Mouse (Mus musculus) limb, embryonic 13.5 days (tissue): ENCODE data around the gene Pik3r2. TPM values are rescaled to one million over a fixed set of nuclear protein-coding genes. Genes with fewer than 3 reads are reported as not detected.

Experiments used
- ATAC-seq: fragments of 200-750 bp; cut with Nextera tagmentation; 2 replicates; pipeline ENCODE4 v1.8.0; 2017; ENCODE audit warnings: low read depth, moderate number of reproducible peaks, moderate TSS enrichment; ENCODE audit not compliant: low FRiP score
- H3K27ac ChIP-seq: fragments of 300-500 bp; sonication (generic); 2 replicates; pipeline ENCODE4 v1.5.1; 2015; ENCODE audit warnings: inconsistent platforms, mild to moderate bottlenecking, moderate library complexity
- H3K27me3 ChIP-seq: fragments of 300-500 bp; sonication (generic); 2 replicates; pipeline ENCODE4 v1.6.1; 2015; ENCODE audit warnings: mild to moderate bottlenecking, inconsistent platforms
- H3K36me3 ChIP-seq: fragments of 300-500 bp; sonication (generic); 2 replicates; pipeline ENCODE4 v1.6.1; 2015; ENCODE audit warnings: inconsistent platforms, mild to moderate bottlenecking, moderate library complexity
- H3K4me1 ChIP-seq: fragments of 300-500 bp; sonication (generic); 2 replicates; pipeline ENCODE4 v1.6.1; 2015; ENCODE audit warnings: inconsistent platforms
- H3K4me2 ChIP-seq: fragments of 300-500 bp; sonication (generic); replicated peaks from 2 replicates; pipeline ENCODE4 v1.6.1; 2015; ENCODE audit warnings: inconsistent platforms, mild to moderate bottlenecking, moderate library complexity
- H3K4me3 ChIP-seq: fragments of 300-500 bp; sonication (generic); 2 replicates; pipeline ENCODE4 v1.5.1; 2015; ENCODE audit warnings: moderate library complexity, mild to moderate bottlenecking, inconsistent platforms
- H3K9ac ChIP-seq: fragments of 300-500 bp; sonication (generic); 2 replicates; pipeline ENCODE4 v1.6.1; 2015; ENCODE audit warnings: mild to moderate bottlenecking, inconsistent platforms
- H3K9me3 ChIP-seq: fragments of 300-500 bp; sonication (generic); 2 replicates; pipeline ENCODE4 v1.6.1; 2016; ENCODE audit warnings: inconsistent platforms
- WGBS: fragments of 180-500 bp; shearing (Covaris S2); methylation state at CpG from one replicate; pipeline ENCODE4 v1.1.7; 2015; 5-methylcytosine and 5-hydroxymethylcytosine counted together
- polyA plus RNA-seq: library from polyadenylated mRNA; unstranded; fragments of >200 nt; fragmentation: Nextera tagmentation; extraction: Ambion mirVana; gene quantifications from 2 replicates; pipeline ENCODE4 v1.2.1, GENCODE M21; 2015

Pik3r2 gene
- polyA plus RNA-seq, 1 experiment from 2014 or later: 81.3 TPM

GRCm38 (mm10) chr8:70742176-70742575 lies 34.3 kb downstream of the Pik3r2 start:
- no peak overlapping the region for H3K9ac ChIP-seq

DNA sequence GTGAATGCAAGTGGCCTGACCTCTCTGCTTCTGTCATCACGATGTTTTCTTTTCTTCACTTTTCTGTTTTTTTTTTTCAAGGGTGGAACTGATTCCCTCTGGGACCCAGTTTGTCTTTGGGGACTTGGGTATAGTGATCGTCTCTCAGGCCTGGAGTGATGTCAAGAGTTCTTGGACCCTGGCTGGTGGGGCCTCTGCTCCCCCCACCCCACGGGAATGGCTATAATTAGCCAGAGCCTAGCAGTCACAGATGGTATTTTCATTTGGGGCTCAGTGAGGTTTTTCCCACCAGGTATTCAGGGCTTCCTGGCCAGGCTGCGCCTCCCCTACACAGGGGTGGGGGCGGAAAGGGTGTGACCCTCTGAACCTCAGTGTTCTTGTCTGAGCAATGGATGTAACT lies 34.9 kb downstream of the Pik3r2 start:
- no peaks in the 10 kb centered on the region for H3K36me3 ChIP-seq
- H3K4me2 ChIP-seq: no peak overlapping the region
- H3K27ac ChIP-seq: no peak overlapping the region
- ATAC-seq: no peak
- H3K9ac ChIP-seq: no peak overlapping the region
- no peaks in the 10 kb centered on the region for H3K9me3 ChIP-seq
- WGBS: 57% methylated on average over 5 of the region's 5 CpGs
- peaks cover 16% of the 10 kb centered on the region for H3K4me1 ChIP-seq
- no peak overlapping the region for H3K4me3 ChIP-seq
- peaks cover 76% of the 10 kb centered on the region for H3K27me3 ChIP-seq

More at GRCm38 (mm10) chr8:70742176-70742575, 34.3 kb downstream of the Pik3r2 start:
- Histone ChIP-seq H3K4me1 (peaks cover 16% of the 10 kb centered on the region), H3K27me3 (peaks cover 78% of the 10 kb centered on the region), H3K27ac (no peak overlapping the region), H3K4me2 (no peak overlapping the region), H3K36me3 (no peaks in the 10 kb centered on the region), H3K4me3 (no peak overlapping the region), H3K9me3 (no peaks in the 10 kb centered on the region)
- no peak for ATAC-seq
- 55% methylated on average over 11 of the region's 11 CpGs for WGBS

GRCm38 (mm10) chr8:70738211-70738610 lies 38.3 kb downstream of the Pik3r2 start:
- no peaks in the 10 kb centered on the region for H3K36me3 ChIP-seq
- H3K4me3 ChIP-seq: no peak overlapping the region
- WGBS: 52% methylated on average over 3 of the region's 3 CpGs
- ATAC-seq: no peak
- no peak overlapping the region for H3K9ac ChIP-seq
- no peak overlapping the region for H3K27ac ChIP-seq
- H3K9me3 ChIP-seq: no peaks in the 10 kb centered on the region
- no peak overlapping the region for H3K4me2 ChIP-seq
- peaks cover 47% of the 10 kb centered on the region for H3K27me3 ChIP-seq
- peaks cover 4% of the 10 kb centered on the region for H3K4me1 ChIP-seq

DNA sequence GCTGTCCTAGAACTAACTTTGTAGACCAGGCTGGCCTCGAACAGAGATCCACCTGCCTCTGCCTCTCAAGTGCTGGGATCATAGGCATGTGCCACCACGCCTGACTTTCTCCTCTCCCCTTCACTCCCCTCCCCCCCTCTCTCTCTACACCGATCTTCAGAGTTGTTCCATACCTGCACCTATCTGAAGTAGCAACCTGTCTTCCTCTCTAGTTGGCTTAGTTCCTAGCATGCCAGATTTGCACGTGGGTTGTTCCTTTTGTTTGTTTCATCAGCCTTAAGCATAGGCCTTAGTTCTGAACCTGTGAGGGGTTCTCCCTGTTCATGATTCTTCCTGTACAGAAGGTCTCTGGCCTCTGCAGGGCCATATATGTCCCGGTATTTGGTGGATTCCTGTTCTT lies 38.8 kb downstream of the Pik3r2 start:
- H3K4me1 ChIP-seq: no peaks in the 10 kb centered on the region
- H3K9me3 ChIP-seq: no peaks in the 10 kb centered on the region
- no peak overlapping the region for H3K27ac ChIP-seq
- no peak overlapping the region for H3K4me3 ChIP-seq
- no peak overlapping the region for H3K4me2 ChIP-seq
- WGBS: 68% methylated on average over 5 of the region's 5 CpGs
- H3K36me3 ChIP-seq: no peaks in the 10 kb centered on the region
- ATAC-seq: no peak
- no peak overlapping the region for H3K9ac ChIP-seq
- peaks cover 47% of the 10 kb centered on the region for H3K27me3 ChIP-seq

- Histone ChIP-seq H3K4me2 (no peak overlapping the region), H3K36me3 (no peaks in the 10 kb centered on the region), H3K4me1 (peaks cover 7% of the 10 kb centered on the region), H3K27ac (no peak overlapping the region), H3K4me3 (no peak overlapping the region), H3K9me3 (no peaks in the 10 kb centered on the region), H3K27me3 (peaks cover 76% of the 10 kb centered on the region), H3K9ac (no peak overlapping the region)
- 83% methylated on average over 4 of the region's 4 CpGs for whole genome bisulfite sequencing
- no peak for ATAC-seq
Measured at GRCm38 (mm10) chr8:70730956-70731355, 45.6 kb downstream of the Pik3r2 start.

- no peak for ATAC-seq
Measured at GRCm38 (mm10) chr8:70729808-70730475, 46.6 kb downstream of the Pik3r2 start.

DNA sequence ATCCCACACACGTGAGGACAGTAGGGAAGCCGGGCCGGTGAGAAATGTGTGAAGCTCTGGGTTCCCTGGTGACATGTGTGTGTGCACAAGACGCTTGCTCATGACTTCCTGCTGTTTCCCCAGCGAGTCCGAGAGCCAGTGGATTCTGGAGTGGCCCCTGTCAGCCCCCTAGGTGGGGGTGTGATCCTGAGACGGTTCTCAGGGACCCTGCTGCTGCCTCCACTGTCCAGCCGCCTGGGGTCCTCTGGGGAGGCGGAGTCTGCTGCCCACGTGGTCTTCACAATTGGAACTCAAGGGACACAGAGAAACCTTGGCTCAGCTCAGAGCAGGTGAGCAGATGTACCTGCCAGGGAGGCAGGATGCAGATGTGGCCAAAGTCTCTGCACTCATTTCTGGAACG lies 49.8 kb downstream of the Pik3r2 start:
- WGBS: 44% methylated on average over 11 of the region's 11 CpGs
- Histone ChIP-seq H3K36me3 (no peaks in the 10 kb centered on the region), H3K4me1 (peaks cover 7% of the 10 kb centered on the region), H3K9ac (no peak overlapping the region), H3K9me3 (no peaks in the 10 kb centered on the region), H3K4me2 (no peak overlapping the region), H3K27me3 (peaks cover 60% of the 10 kb centered on the region), H3K27ac (no peak overlapping the region), H3K4me3 (no peak overlapping the region)
- no peak for ATAC-seq

More at GRCm38 (mm10) chr8:70729808-70730475, 46.6 kb downstream of the Pik3r2 start:
- H3K27ac ChIP-seq: no peak overlapping the region
- WGBS: 3% methylated on average over 34 of the region's 34 CpGs
- peak overlapping the region; percentile 60; the same call in 1 of the 2 replicates for H3K9ac ChIP-seq
- peaks cover 75% of the 10 kb centered on the region for H3K27me3 ChIP-seq
- no peaks in the 10 kb centered on the region for H3K36me3 ChIP-seq
- H3K9me3 ChIP-seq: no peaks in the 10 kb centered on the region
- H3K4me3 ChIP-seq: peak overlapping the region; percentile 31
- peak overlapping the region; percentile 61 for H3K4me2 ChIP-seq
- H3K4me1 ChIP-seq: peaks cover 7% of the 10 kb centered on the region

DNA sequence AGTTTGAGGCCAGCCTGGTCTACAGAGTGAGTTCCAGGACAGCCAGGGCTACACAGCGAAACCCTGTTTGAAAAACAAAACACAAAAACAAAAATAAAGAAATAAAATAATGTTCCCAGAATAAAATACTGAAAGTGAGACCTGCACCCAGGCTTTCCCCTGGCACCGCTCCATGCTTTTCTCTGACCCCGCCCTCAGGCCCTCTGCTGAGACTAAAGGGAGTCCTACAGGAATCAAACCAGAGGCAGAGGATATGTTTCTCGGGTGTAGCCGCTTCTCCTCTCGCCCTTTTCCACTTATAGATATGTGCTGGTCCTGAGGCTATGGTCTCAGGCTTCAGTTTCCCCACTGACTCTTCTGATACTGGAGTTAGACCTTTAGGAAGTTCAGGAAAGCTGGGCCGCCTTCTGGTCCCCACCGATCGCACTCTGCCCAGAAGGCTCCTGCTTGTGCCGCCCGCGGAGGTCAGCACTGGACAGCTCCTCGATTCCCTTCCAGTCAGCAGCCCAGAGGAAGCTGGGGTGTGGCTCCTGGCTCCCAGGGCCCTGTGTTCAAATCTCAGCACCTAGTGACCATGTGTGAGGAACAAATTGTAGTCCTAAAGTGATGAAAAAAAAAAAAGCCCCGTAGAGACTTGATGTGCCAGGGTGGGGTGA lies 50.6 kb downstream of the Pik3r2 start:
- peaks cover 52% of the 10 kb centered on the region for H3K27me3 ChIP-seq
- whole genome bisulfite sequencing: 27% methylated on average over 14 of the region's 14 CpGs
- H3K27ac ChIP-seq: no peak overlapping the region
- H3K4me2 ChIP-seq: no peak overlapping the region
- H3K9me3 ChIP-seq: no peaks in the 10 kb centered on the region
- H3K4me1 ChIP-seq: peaks cover 7% of the 10 kb centered on the region
- no peak for ATAC-seq
- no peak overlapping the region for H3K9ac ChIP-seq
- H3K36me3 ChIP-seq: no peaks in the 10 kb centered on the region
- H3K4me3 ChIP-seq: no peak overlapping the region

DNA sequence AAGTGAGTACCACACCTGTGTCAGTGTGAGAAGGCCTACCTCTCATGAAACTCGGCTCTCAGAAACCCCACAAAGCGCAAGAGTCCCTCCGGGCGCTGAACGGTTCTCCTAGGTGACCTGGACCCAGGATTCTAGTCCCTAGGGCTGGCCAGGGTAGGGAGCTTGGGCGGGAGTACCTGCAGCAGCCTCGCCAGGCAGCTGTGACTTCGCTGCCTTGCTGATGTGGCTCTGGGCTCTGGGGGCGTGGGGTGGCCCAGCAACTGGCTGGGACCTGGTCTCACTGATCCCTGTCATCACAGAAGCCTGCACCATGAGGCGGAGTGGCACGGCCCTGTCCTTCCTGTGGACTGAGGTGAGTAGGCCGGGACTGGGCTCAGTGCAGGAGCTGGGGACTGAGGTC lies 52.3 kb downstream of the Pik3r2 start:
- Histone ChIP-seq H3K4me2 (no peak overlapping the region), H3K9ac (no peak overlapping the region), H3K36me3 (no peaks in the 10 kb centered on the region), H3K4me1 (no peaks in the 10 kb centered on the region), H3K4me3 (no peak overlapping the region), H3K27ac (no peak overlapping the region), H3K27me3 (peaks cover 42% of the 10 kb centered on the region), H3K9me3 (no peaks in the 10 kb centered on the region)
- whole genome bisulfite sequencing: 76% methylated on average over 12 of the region's 12 CpGs
- no peak for ATAC-seq

DNA sequence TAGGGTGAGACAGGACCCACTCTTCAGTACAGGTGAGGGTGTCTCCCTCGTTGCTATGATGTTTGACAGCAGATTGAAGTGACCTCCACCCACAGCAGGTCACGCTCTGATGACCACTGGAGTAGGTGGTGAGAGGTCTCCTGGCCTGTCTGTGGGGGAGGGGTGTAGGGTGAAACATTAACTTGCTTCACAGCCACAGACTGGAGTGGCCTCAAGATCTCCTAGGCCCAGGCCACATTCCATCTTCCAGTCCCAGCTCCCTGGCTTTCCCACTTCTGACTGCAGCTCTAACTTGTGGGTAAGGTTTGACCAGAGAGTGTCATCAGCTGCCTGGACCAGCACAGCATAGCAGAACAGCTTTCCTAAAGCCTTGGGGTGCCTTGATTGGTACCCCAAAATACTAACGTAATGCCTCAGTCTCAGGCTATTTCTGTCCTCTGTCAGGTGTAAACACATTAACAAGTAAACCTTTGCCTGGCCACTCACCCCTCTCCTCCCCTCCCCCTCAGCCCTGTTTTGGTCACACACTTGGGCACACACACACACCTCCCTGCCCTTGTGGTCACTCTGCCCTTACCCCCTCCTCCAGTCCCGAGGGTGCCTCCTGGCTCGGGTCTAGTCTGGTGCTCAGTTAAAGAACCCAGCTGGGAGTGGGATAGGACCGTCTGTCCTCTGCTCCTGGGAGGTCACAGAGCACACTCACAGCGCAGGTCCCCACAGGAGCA lies 52.9 kb downstream of the Pik3r2 start, which contains the start of gene Pde4c:
Gene Pde4c, plus strand, starts transcription at position 235 of the 725 bp plus-strand sequence.
- WGBS: 55% methylated on average over 7 of the region's 7 CpGs
- no peak within 1 kb of the TSS; the same call in 1 of the 2 replicates for H3K9ac ChIP-seq
- H3K36me3 ChIP-seq: no peaks in the 10 kb centered on the region
- peaks cover 37% of the 10 kb centered on the region for H3K27me3 ChIP-seq
- no peak within 1 kb of the TSS for H3K27ac ChIP-seq
- no peaks in the 10 kb centered on the region for H3K4me1 ChIP-seq
- no peak within 1 kb of the TSS for H3K4me3 ChIP-seq
- no peak within 1 kb of the TSS for H3K4me2 ChIP-seq
- H3K9me3 ChIP-seq: no peaks in the 10 kb centered on the region
- ATAC-seq: no peak

DNA sequence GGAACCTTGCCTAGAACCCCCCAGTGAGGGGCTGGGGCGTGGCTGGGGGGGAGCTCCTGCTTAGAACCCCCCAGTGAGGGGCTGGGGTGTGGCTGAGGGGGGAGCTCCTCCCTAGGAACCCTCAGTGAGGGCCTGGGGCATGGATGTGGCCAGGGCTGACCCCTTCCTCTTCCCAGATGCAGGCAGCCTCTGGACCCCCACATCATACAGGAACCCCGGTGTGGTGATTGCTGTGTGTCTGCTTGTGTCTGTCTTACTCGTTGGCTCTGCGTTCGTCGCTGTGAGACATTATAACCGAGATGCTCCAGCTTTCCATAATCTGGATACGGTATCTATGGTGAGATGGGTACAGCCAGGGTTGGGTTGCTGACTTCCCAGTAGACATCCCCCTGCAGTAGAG lies 54.9 kb downstream of the Pik3r2 start:
- H3K4me3 ChIP-seq: no peak overlapping the region
- 83% methylated on average over 8 of the region's 8 CpGs for WGBS

DNA sequence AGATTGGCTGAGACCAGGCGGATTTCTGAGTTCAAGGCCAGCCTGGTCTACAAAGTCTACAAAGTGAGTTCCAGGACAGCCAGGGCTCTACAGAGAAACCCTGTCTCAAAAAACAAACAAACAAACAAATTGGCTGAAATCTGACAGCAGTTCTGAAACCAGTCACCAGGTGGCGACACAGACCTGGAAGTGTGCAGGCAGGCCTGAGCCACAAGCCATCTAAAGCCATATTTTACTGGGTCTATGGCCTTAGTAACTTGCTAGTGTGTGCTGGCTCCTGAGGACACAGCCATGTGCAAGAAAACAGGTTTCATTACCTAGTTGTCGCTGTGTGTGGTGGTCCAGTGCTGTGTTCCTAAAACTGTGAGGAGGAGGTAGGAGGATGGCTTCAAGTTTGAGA lies 55.8 kb downstream of the Pik3r2 start:
- Histone ChIP-seq H3K9ac (no peak overlapping the region), H3K4me3 (no peak overlapping the region), H3K9me3 (no peaks in the 10 kb centered on the region), H3K4me1 (peaks cover 3% of the 10 kb centered on the region; the same call in 1 of the 2 replicates), H3K4me2 (no peak overlapping the region), H3K36me3 (no peaks in the 10 kb centered on the region), H3K27me3 (peaks cover 13% of the 10 kb centered on the region; the same call in 1 of the 2 replicates), H3K27ac (no peak overlapping the region)
- 4% methylated on average over 3 of the region's 3 CpGs for WGBS
- peak; percentile 43; the same call in 1 of the 2 replicates for ATAC-seq

More for the DNA sequence above, 54.9 kb downstream of the Pik3r2 start:
- peaks cover 21% of the 10 kb centered on the region for H3K27me3 ChIP-seq
- no peak for ATAC-seq
- H3K27ac ChIP-seq: no peak overlapping the region
- no peaks in the 10 kb centered on the region for H3K36me3 ChIP-seq
- peaks cover 3% of the 10 kb centered on the region; the same call in 1 of the 2 replicates for H3K4me1 ChIP-seq
- H3K4me2 ChIP-seq: no peak overlapping the region
- peak overlapping the region; percentile 35 for H3K9ac ChIP-seq
- H3K9me3 ChIP-seq: no peaks in the 10 kb centered on the region
